Mouse (Mus musculus) CD4-positive helper T cell, adult 2 months (primary cell): ENCODE data around the gene Vegfa.

Experiments
- DNase-seq: peaks from one replicate; pipeline ENCODE4 v3.0.0-alpha.2; 2012; ENCODE audit warnings: low read depth, missing footprints, low spot score

Gene Vegfa

GRCm38 (mm10) chr17:46051356-46051755 is 19.2 kb upstream of the Vegfa start:
- no peak for DNase-seq

DNA sequence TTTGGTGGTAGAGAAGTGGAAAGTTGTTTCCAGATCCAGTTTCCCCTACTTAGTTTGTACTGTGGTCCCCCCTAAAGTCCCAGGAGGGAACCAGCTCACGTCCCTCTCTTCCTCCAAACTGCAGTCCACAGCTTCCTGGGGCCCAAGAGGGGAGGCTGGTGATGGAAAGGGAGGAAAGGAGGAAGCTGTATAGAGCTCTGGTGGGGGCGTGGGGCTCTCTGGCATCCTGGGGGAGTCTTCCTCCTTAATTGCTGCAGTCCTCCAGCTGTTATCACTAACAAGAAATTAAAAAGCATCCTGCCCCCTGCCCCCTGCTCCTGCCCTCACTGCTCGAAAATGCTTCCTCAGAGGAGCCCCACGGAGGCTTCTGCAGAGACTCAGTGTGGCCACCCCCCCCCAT is 17.4 kb upstream of the Vegfa start:
- no peak for DNase-seq

GRCm38 (mm10) chr17:46048184-46048583 is 16.0 kb upstream of the Vegfa start:
- DNase-seq: no peak

- no peak for DNase-seq
Observed at GRCm38 (mm10) chr17:46045742-46046141, 13.6 kb upstream of the Vegfa start.

GRCm38 (mm10) chr17:46044953-46045352 is 12.8 kb upstream of the Vegfa start:
- DNase-seq: no peak

GRCm38 (mm10) chr17:46042158-46042557 is 10.0 kb upstream of the Vegfa start:
- no peak for DNase-seq

- no peak for DNase-seq
Observed at GRCm38 (mm10) chr17:46041679-46042078, 9.5 kb upstream of the Vegfa start.

- peak; percentile 52 for DNase-seq
Observed at GRCm38 (mm10) chr17:46041223-46041622, 9.1 kb upstream of the Vegfa start.

GRCm38 (mm10) chr17:46040561-46040960 is 8.4 kb upstream of the Vegfa start:
- DNase-seq: no peak

DNA sequence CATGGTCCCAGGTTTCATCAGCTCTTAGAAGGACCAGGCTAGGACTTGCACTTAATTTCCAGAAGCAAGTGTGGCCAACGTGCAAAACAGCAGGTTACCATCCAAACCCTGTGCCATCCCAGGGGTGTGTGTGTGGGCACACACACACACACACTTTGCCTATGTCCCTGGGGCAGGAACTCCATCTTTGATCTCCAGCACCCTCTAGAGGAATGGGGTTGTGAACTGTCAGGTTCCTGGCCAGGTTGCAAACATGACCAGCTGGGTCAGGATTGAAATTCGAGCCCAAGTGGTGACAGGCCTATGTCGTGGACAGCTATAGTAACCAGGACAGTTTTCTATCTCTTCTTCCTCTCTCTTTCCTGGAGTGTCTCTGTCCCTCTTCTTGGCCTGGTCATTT is 6.7 kb upstream of the Vegfa start:
- no peak for DNase-seq

DNA sequence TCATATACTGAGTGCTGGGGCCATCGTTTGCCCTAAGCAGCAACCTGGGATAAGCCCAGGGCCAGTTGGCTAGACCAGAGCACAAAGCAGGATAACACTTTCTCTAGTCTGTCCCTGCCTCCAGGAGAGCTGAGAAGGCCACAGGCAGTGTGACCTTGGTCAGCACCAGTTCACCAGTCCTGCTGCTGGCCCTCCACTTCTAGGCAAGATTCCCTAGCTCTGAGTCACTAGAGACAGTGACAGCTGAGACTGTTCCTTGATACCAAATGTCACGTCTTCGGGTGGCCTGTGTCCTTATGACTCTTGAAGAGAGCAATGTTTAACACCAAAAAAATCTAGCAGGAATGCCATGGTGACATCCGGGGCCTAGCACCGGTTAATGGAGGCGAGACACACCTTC is 4.2 kb upstream of the Vegfa start:
- DNase-seq: no peak

- DNase-seq: no peak
Observed at GRCm38 (mm10) chr17:46034110-46034509, 1.9 kb upstream of the Vegfa start.

GRCm38 (mm10) chr17:46033607-46034006 is 1.4 kb upstream of the Vegfa start:
- no peak for DNase-seq

GRCm38 (mm10) chr17:46033122-46033521 is 953 bp upstream of the Vegfa start:
- DNase-seq: no peak

GRCm38 (mm10) chr17:46031621-46032211 is 453 bp downstream of the Vegfa start:
- no peak for DNase-seq

GRCm38 (mm10) chr17:46030731-46031620 is 1.2 kb downstream of the Vegfa start:
- DNase-seq: peak; percentile 38

DNA sequence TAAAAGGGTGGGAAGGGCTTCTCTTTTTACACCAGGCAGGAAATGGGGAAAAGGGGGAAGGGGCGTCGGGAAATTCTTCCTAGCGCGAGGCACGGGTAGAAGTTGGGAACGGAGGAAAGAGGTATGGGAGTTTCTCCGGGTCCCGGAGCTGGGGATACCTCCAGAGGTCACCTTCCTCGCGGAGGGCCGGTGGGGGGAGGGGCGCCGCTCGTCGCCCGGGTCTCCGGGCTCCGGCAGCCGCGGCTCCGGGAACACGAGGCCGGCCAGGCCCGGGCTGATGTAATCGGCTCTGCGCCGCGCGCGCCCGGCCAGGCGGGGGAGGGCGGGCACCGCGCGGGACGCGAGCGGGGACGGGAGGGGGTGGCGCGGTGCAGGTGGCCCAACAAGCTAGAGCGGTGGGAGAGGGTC is 1.8 kb downstream of the Vegfa start:
- DNase-seq: peak; percentile 26

GRCm38 (mm10) chr17:46029554-46030207 is 2.5 kb downstream of the Vegfa start:
- no peak for DNase-seq

DNA sequence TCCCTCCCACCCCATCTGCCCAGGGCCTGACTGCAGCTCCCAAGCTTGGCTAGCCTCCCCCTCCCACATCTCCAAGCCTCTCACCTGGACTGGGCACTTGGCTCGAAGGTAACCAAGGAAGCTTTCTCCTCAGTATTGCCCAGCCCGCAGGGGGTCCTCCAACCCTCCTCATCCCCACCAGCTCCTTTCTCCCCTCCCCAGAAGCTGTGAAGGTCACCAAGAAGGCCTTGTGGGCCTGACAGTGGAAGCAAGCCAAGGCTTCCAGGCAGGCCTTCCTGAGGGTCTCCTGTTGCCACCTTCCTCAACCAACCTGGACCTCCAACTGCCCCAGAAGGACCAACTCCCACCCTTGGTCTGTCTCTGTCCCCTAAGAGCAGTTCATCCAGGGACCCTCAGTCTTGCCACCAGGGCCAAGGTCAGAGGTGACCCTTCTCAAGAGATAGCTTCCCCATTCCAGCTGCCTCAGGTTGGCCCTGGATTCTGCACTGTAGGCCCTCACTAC is 3.1 kb downstream of the Vegfa start:
- no peak for DNase-seq

DNA sequence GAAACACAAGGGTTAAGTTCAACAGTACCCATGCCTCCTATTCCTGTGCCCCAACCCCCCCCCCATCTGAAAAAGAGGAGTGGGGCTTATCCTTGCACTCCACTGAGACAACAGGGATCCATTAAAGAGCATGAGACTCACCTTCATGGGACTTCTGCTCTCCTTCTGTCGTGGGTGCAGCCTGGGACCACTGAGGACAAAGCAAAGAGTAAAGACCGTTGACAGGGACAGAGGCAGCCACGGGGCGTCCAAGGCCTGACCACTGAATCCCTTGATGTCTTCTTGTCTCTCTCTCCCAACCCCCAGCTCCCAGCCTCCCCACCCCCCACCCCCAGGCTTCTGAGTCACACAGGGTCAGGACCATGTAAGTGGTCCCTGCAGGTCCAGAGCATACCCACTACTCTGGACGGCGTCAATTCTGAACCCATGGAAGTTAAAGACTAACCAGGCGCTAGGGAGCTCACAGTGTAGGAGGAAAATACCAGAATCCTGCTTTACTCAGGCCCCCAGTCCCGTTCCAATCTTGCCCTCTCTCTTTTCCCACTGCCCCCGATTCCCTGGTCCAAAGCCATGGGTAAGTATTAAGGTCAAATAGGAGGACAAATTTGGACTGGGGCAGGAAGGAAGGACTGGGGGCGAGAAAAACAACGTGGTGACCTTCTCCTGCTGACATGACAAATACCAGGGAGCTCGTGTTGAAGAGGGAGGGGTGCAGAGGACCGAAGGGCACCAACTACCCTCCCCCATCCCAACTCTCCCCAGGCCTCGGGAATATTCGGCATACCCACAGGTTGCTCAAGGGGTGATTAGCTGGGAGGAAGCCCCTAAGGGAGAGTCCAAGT is 3.7 kb downstream of the Vegfa start:
- no peak for DNase-seq
